Mouse (Mus musculus): ENCODE measurements around the gene Alg14. TPM values are rescaled to one million over a fixed set of nuclear protein-coding genes. Genes with fewer than 3 reads are reported as not detected.

Gene Alg14
- polyA plus RNA-seq, 1 experiment from 2014 or later: 28.5 TPM

GRCm38 (mm10) chr3:121279679-121280078 is 11.9 kb upstream of the Alg14 start:
- Histone ChIP-seq H3K9me3 (no peaks in the 10 kb centered on the region), H3K27me3 (no peaks in the 10 kb centered on the region), H3K4me1 (replicated peaks) (no peaks in the 10 kb centered on the region), H3K36me3 (no peaks in the 10 kb centered on the region), H3K4me2 (no peak overlapping the region), H3K27ac (no peak overlapping the region), H3K4me3 (replicated peaks) (no peak overlapping the region), H3K9ac (replicated peaks) (no peak overlapping the region)
- WGBS: 85% methylated on average over 14 of the region's 14 CpGs
- ATAC-seq (ENCODE audit: insufficient number of reproducible peaks, insufficient read depth, low FRiP score, low TSS enrichment, low read depth): no peak

GRCm38 (mm10) chr3:121282998-121283397 is 8.6 kb upstream of the Alg14 start, which contains the start of gene Tmem56:
TSS of gene Tmem56 (minus strand) at chr3:121283098.
- Histone ChIP-seq H3K36me3 (no peaks in the 10 kb centered on the region), H3K27ac (no peak within 1 kb of the TSS), H3K4me3 (replicated peaks) (no peak within 1 kb of the TSS), H3K4me1 (replicated peaks) (no peaks in the 10 kb centered on the region), H3K27me3 (no peaks in the 10 kb centered on the region), H3K9ac (replicated peaks) (no peak within 1 kb of the TSS), H3K9me3 (no peaks in the 10 kb centered on the region), H3K4me2 (no peak within 1 kb of the TSS)
- no peak for ATAC-seq (ENCODE audit: insufficient number of reproducible peaks, insufficient read depth, low FRiP score, low TSS enrichment, low read depth)
- 85% methylated on average over 4 of the region's 4 CpGs for WGBS

- no peaks in the 10 kb centered on the region for H3K9me3 ChIP-seq
- no peak overlapping the region for H3K4me2 ChIP-seq
- H3K4me3 ChIP-seq (replicated peaks): no peak overlapping the region
- WGBS: 93% methylated on average over 6 of the region's 6 CpGs
- ATAC-seq (ENCODE audit: insufficient number of reproducible peaks, insufficient read depth, low FRiP score, low TSS enrichment, low read depth): no peak
- H3K27me3 ChIP-seq: no peaks in the 10 kb centered on the region
- no peak overlapping the region for H3K27ac ChIP-seq
- H3K36me3 ChIP-seq: no peaks in the 10 kb centered on the region
- no peak overlapping the region for H3K9ac ChIP-seq (replicated peaks)
- H3K4me1 ChIP-seq (replicated peaks): no peaks in the 10 kb centered on the region
Observed at GRCm38 (mm10) chr3:121285219-121285618, 6.4 kb upstream of the Alg14 start.

GRCm38 (mm10) chr3:121287151-121287550 is 4.4 kb upstream of the Alg14 start:
- Histone ChIP-seq H3K9ac (replicated peaks) (no peak overlapping the region), H3K27me3 (no peaks in the 10 kb centered on the region), H3K4me3 (replicated peaks) (no peak overlapping the region), H3K27ac (no peak overlapping the region), H3K4me2 (no peak overlapping the region), H3K36me3 (no peaks in the 10 kb centered on the region), H3K9me3 (no peaks in the 10 kb centered on the region), H3K4me1 (replicated peaks) (peaks cover 6% of the 10 kb centered on the region; the same call in 1 of the 2 replicates)
- 96% methylated on average over 2 of the region's 2 CpGs for WGBS
- no peak for ATAC-seq (ENCODE audit: insufficient number of reproducible peaks, insufficient read depth, low FRiP score, low TSS enrichment, low read depth)

GRCm38 (mm10) chr3:121290681-121291080 is 892 bp upstream of the Alg14 start:
- Histone ChIP-seq H3K4me1 (replicated peaks) (peaks cover 6% of the 10 kb centered on the region; the same call in 1 of the 2 replicates), H3K9me3 (no peaks in the 10 kb centered on the region), H3K4me3 (replicated peaks) (peak overlapping the region; percentile 52), H3K27me3 (no peaks in the 10 kb centered on the region), H3K4me2 (peak overlapping the region; percentile 60), H3K9ac (replicated peaks) (peak overlapping the region; percentile 61; the same call in 1 of the 2 replicates), H3K27ac (peak overlapping the region; percentile 90), H3K36me3 (no peaks in the 10 kb centered on the region)
- WGBS: 69% methylated on average over 8 of the region's 8 CpGs
- no peak for ATAC-seq (ENCODE audit: insufficient number of reproducible peaks, insufficient read depth, low FRiP score, low TSS enrichment, low read depth)

- H3K27me3 ChIP-seq: no peaks in the 10 kb centered on the region
- H3K4me2 ChIP-seq: peak overlapping the region; percentile 60
- H3K36me3 ChIP-seq: no peaks in the 10 kb centered on the region
- peak overlapping the region; percentile 61 for H3K9ac ChIP-seq (replicated peaks)
- WGBS: 3% methylated on average over 7 of the region's 7 CpGs
- no peak for ATAC-seq (ENCODE audit: insufficient number of reproducible peaks, insufficient read depth, low FRiP score, low TSS enrichment, low read depth)
- H3K4me3 ChIP-seq (replicated peaks): peak overlapping the region; percentile 52
- H3K27ac ChIP-seq: peak overlapping the region; percentile 90
- peaks cover 6% of the 10 kb centered on the region; the same call in 1 of the 2 replicates for H3K4me1 ChIP-seq (replicated peaks)
- H3K9me3 ChIP-seq: no peaks in the 10 kb centered on the region
Observed at GRCm38 (mm10) chr3:121291225-121291559, 381 bp upstream of the Alg14 start.

GRCm38 (mm10) chr3:121294200-121294599 is 2.6 kb downstream of the Alg14 start:
- Histone ChIP-seq H3K4me3 (replicated peaks) (no peak overlapping the region), H3K9me3 (no peaks in the 10 kb centered on the region), H3K27ac (no peak overlapping the region), H3K27me3 (no peaks in the 10 kb centered on the region), H3K9ac (replicated peaks) (no peak overlapping the region), H3K36me3 (no peaks in the 10 kb centered on the region), H3K4me1 (replicated peaks) (peaks cover 6% of the 10 kb centered on the region; the same call in 1 of the 2 replicates), H3K4me2 (no peak overlapping the region)
- ATAC-seq (ENCODE audit: insufficient number of reproducible peaks, insufficient read depth, low FRiP score, low TSS enrichment, low read depth): no peak
- WGBS: 73% methylated on average over 2 of the region's 2 CpGs

GRCm38 (mm10) chr3:121306641-121307040 is 15.1 kb downstream of the Alg14 start:
- no peak overlapping the region for H3K4me2 ChIP-seq
- peaks cover 4% of the 10 kb centered on the region; the same call in 1 of the 2 replicates for H3K36me3 ChIP-seq
- no peak overlapping the region for H3K4me3 ChIP-seq (replicated peaks)
- H3K9me3 ChIP-seq: no peaks in the 10 kb centered on the region
- H3K27me3 ChIP-seq: no peaks in the 10 kb centered on the region
- no peak overlapping the region for H3K9ac ChIP-seq (replicated peaks)
- H3K27ac ChIP-seq: no peak overlapping the region
- WGBS: 92% methylated on average over 7 of the region's 7 CpGs
- peaks cover 4% of the 10 kb centered on the region; the same call in 1 of the 2 replicates for H3K4me1 ChIP-seq (replicated peaks)
- ATAC-seq (ENCODE audit: insufficient number of reproducible peaks, insufficient read depth, low FRiP score, low TSS enrichment, low read depth): no peak

GRCm38 (mm10) chr3:121307532-121308234 is 16.1 kb downstream of the Alg14 start:
- Histone ChIP-seq H3K9ac (replicated peaks) (no peak overlapping the region), H3K9me3 (no peaks in the 10 kb centered on the region), H3K4me3 (replicated peaks) (no peak overlapping the region), H3K27ac (no peak overlapping the region), H3K4me1 (replicated peaks) (peaks cover 4% of the 10 kb centered on the region; the same call in 1 of the 2 replicates), H3K4me2 (no peak overlapping the region), H3K27me3 (no peaks in the 10 kb centered on the region), H3K36me3 (peaks cover 4% of the 10 kb centered on the region; the same call in 1 of the 2 replicates)
- 72% methylated on average over 7 of the region's 7 CpGs for WGBS
- ATAC-seq (ENCODE audit: insufficient number of reproducible peaks, insufficient read depth, low FRiP score, low TSS enrichment, low read depth): 0 out of 2 replicates have a peak, but pooled peaks have one; percentile 80

- no peak overlapping the region for H3K4me2 ChIP-seq
- peaks cover 4% of the 10 kb centered on the region; the same call in 1 of the 2 replicates for H3K36me3 ChIP-seq
- ATAC-seq (ENCODE audit: insufficient number of reproducible peaks, insufficient read depth, low FRiP score, low TSS enrichment, low read depth): no peak
- no peak overlapping the region for H3K4me3 ChIP-seq (replicated peaks)
- peaks cover 4% of the 10 kb centered on the region; the same call in 1 of the 2 replicates for H3K4me1 ChIP-seq (replicated peaks)
- H3K9me3 ChIP-seq: no peaks in the 10 kb centered on the region
- no peak overlapping the region for H3K9ac ChIP-seq (replicated peaks)
- WGBS: 70% methylated on average over 5 of the region's 5 CpGs
- H3K27me3 ChIP-seq: no peaks in the 10 kb centered on the region
- H3K27ac ChIP-seq: no peak overlapping the region
Observed at GRCm38 (mm10) chr3:121308935-121309334, 17.4 kb downstream of the Alg14 start.

GRCm38 (mm10) chr3:121309429-121309828 is 17.9 kb downstream of the Alg14 start:
- Histone ChIP-seq H3K9ac (replicated peaks) (no peak overlapping the region), H3K9me3 (no peaks in the 10 kb centered on the region), H3K27ac (no peak overlapping the region), H3K4me1 (replicated peaks) (peaks cover 4% of the 10 kb centered on the region; the same call in 1 of the 2 replicates), H3K27me3 (no peaks in the 10 kb centered on the region), H3K4me2 (no peak overlapping the region), H3K4me3 (replicated peaks) (no peak overlapping the region), H3K36me3 (peaks cover 4% of the 10 kb centered on the region; the same call in 1 of the 2 replicates)
- ATAC-seq (ENCODE audit: insufficient number of reproducible peaks, insufficient read depth, low FRiP score, low TSS enrichment, low read depth): no peak
- 75% methylated on average over 4 of the region's 4 CpGs for WGBS
